Mouse (Mus musculus) CH12.LX (cell line): ENCODE measurements around the gene Slc7a7. TPM values are rescaled to one million over a fixed set of nuclear protein-coding genes. Genes with fewer than 3 reads are reported as not detected.

Experiments used
- DNase-seq: peaks from one replicate; pipeline ENCODE4 v3.0.0-alpha.2; 2013; ENCODE audit errors: extremely low read depth
- H3K27ac ChIP-seq: 2 replicates; pipeline ENCODE4 v1.5.1; 2012; ENCODE audit warnings: low read depth, mild to moderate bottlenecking, control low read depth, moderate library complexity; ENCODE audit not compliant: insufficient read depth
- H3K27me3 ChIP-seq: replicated peaks from 2 replicates; pipeline ENCODE3; 2012; ENCODE audit warnings: inconsistent platforms
- H3K36me3 ChIP-seq, 2 experiments: replicated peaks in 1 of 2; 2 replicates each; pipeline versions ENCODE3 to v1.6.1; 2012; ENCODE audit warnings: inconsistent platforms in 1 of 2, low read length in 1 of 2, mild to moderate bottlenecking in 1 of 2, mixed read lengths in 1 of 2, moderate library complexity in 1 of 2; ENCODE audit not compliant: control insufficient read depth in 1 of 2, insufficient read depth in 1 of 2
- H3K4me1 ChIP-seq, 2 experiments: 2 replicates each; pipeline ENCODE4 v1.6.1; 2012; ENCODE audit warnings: inconsistent platforms in 1 of 2, moderate library complexity in 1 of 2; ENCODE audit not compliant: insufficient read depth in 2 of 2, control insufficient read depth in 1 of 2
- H3K4me2 ChIP-seq: 2 replicates; pipeline ENCODE4 v1.6.1; 2012; ENCODE audit warnings: low read depth, mild to moderate bottlenecking, control low read depth; ENCODE audit not compliant: poor library complexity, insufficient read depth, severe bottlenecking
- H3K4me3 ChIP-seq, 3 experiments: fragments of 150-350 bp in 1 of 3; sonication (generic) in 1 of 3; replicated peaks in 1 of 3; 2 replicates each; pipeline versions ENCODE3 to v1.5.1; 2011 to 2012; ENCODE audit warnings: low read depth in 2 of 3, low read length in 2 of 3, mild to moderate bottlenecking in 2 of 3, moderate library complexity in 2 of 3, control low read depth in 1 of 3, improper control_type of control experiment in 1 of 3, inconsistent platforms in 1 of 3, mixed read lengths in 1 of 3; ENCODE audit not compliant: poor library complexity in 1 of 3
- H3K79me2 ChIP-seq: replicated peaks from 2 replicates; pipeline ENCODE4 v1.6.1; 2012; ENCODE audit warnings: mild to moderate bottlenecking, moderate library complexity; ENCODE audit not compliant: control insufficient read depth, poor library complexity, insufficient read depth, severe bottlenecking; ENCODE audit errors: extremely low read depth
- H3K9ac ChIP-seq: 2 replicates; pipeline ENCODE4 v1.6.1; 2012; ENCODE audit warnings: low read depth, mild to moderate bottlenecking, control low read depth, moderate library complexity; ENCODE audit not compliant: insufficient read depth
- H3K9me3 ChIP-seq: replicated peaks from 2 replicates; pipeline ENCODE3; 2012; ENCODE audit warnings: low read length, inconsistent platforms, mixed read lengths
- BHLHE40 ChIP-seq: IDR thresholded peaks from 2 replicates; pipeline ENCODE4 v1.6.1; 2011; ENCODE audit warnings: mild to moderate bottlenecking, low read depth, low read length, improper control_type of control experiment
- CHD2 ChIP-seq: IDR thresholded peaks from 2 replicates; pipeline ENCODE4 v1.6.1; 2011; ENCODE audit warnings: low read length, improper control_type of control experiment
- ELF1 ChIP-seq: IDR thresholded peaks from 2 replicates; pipeline ENCODE4 v1.6.1; 2014; ENCODE audit warnings: low read depth, mild to moderate bottlenecking, inconsistent platforms, low read length, improper control_type of control experiment
- GABPA ChIP-seq: IDR thresholded peaks from 2 replicates; pipeline ENCODE4 v1.6.1; 2012; ENCODE audit warnings: low read depth, low read length, improper control_type of control experiment, inconsistent platforms; ENCODE audit not compliant: insufficient replicate concordance
- IRF4 ChIP-seq: IDR thresholded peaks from 2 replicates; pipeline ENCODE4 v1.6.1; 2014; ENCODE audit warnings: low read depth, mild to moderate bottlenecking, inconsistent platforms, low read length, improper control_type of control experiment
- JUN ChIP-seq: IDR thresholded peaks from 2 replicates; pipeline ENCODE4 v1.6.1; 2011; ENCODE audit warnings: low read depth, mild to moderate bottlenecking, low read length, improper control_type of control experiment, moderate library complexity; ENCODE audit not compliant: insufficient read depth
- MAFK ChIP-seq: IDR thresholded peaks from 2 replicates; pipeline ENCODE4 v1.6.1; 2011; ENCODE audit warnings: low read length, improper control_type of control experiment; ENCODE audit not compliant: insufficient replicate concordance
- NELFE ChIP-seq: IDR thresholded peaks from 2 replicates; pipeline ENCODE4 v1.6.1; 2011; ENCODE audit warnings: low read depth, low read length, improper control_type of control experiment
- PAX5 ChIP-seq: IDR thresholded peaks from 2 replicates; pipeline ENCODE4 v1.6.1; 2012; ENCODE audit warnings: low read length, inconsistent platforms, mixed read lengths
- POLR2A ChIP-seq: IDR thresholded peaks from 2 replicates; pipeline ENCODE4 v1.6.1; 2011; ENCODE audit warnings: low read depth, mild to moderate bottlenecking, improper control_type of control experiment, low read length
- RAD21 ChIP-seq: IDR thresholded peaks from 2 replicates; pipeline ENCODE4 v1.6.1; 2011; ENCODE audit warnings: low read depth, mild to moderate bottlenecking, low read length, improper control_type of control experiment, moderate library complexity
- SMC3 ChIP-seq: IDR thresholded peaks from 2 replicates; pipeline ENCODE4 v1.6.1; 2011; ENCODE audit warnings: low read depth, low read length, improper control_type of control experiment
- TBP ChIP-seq: conservative IDR thresholded peaks from 2 replicates; pipeline ENCODE4 v1.6.1; 2011; ENCODE audit warnings: low read depth, low read length, improper control_type of control experiment
- ZKSCAN1 ChIP-seq: IDR thresholded peaks from 2 replicates; pipeline ENCODE4 v1.6.1; 2012; ENCODE audit warnings: low read depth, inconsistent platforms, low read length, improper control_type of control experiment, borderline replicate concordance
- dilution Hi-C: fragments of 300-500 bp; cut with MboI; formaldehyde crosslinking; loops from 2 replicates; pipeline ENCODE4 v1.14.3; 2020; ENCODE audit warnings: low sequenced_read_pairs; ENCODE audit not compliant: extremely low pct_unique_long_range_greater_than_20kb, extremely low pct_ligation_motif_present
- in situ Hi-C: fragments of 300-500 bp; cut with MboI; formaldehyde crosslinking; loops from 3 replicates; pipeline ENCODE4 v1.14.3; 2019; ENCODE audit warnings: low sequenced_read_pairs, low pct_ligation_motif_present, low pct_unique_long_range_greater_than_20kb, mixed read lengths
- polyA plus RNA-seq: library from polyadenylated mRNA; unstranded; fragments of >175 nt; gene quantifications from 2 replicates; pipeline ENCODE4 v1.2.1, GENCODE M21; 2012; ENCODE audit warnings: low read depth; ENCODE audit not compliant: insufficient read length
- total RNA-seq, 2 experiments: library from RNA; depleted of rRNA; stranded (reverse); fragments of 300-350 nt in 1 of 2; fragments of >200 nt in 1 of 2; gene quantifications; 2 replicates each; pipeline ENCODE4 v1.2.3; 2012 to 2014

The Slc7a7 gene
- total and polyA plus RNA-seq, 3 experiments = 27.8 to 50.4 (median 45.4) TPM

DNA sequence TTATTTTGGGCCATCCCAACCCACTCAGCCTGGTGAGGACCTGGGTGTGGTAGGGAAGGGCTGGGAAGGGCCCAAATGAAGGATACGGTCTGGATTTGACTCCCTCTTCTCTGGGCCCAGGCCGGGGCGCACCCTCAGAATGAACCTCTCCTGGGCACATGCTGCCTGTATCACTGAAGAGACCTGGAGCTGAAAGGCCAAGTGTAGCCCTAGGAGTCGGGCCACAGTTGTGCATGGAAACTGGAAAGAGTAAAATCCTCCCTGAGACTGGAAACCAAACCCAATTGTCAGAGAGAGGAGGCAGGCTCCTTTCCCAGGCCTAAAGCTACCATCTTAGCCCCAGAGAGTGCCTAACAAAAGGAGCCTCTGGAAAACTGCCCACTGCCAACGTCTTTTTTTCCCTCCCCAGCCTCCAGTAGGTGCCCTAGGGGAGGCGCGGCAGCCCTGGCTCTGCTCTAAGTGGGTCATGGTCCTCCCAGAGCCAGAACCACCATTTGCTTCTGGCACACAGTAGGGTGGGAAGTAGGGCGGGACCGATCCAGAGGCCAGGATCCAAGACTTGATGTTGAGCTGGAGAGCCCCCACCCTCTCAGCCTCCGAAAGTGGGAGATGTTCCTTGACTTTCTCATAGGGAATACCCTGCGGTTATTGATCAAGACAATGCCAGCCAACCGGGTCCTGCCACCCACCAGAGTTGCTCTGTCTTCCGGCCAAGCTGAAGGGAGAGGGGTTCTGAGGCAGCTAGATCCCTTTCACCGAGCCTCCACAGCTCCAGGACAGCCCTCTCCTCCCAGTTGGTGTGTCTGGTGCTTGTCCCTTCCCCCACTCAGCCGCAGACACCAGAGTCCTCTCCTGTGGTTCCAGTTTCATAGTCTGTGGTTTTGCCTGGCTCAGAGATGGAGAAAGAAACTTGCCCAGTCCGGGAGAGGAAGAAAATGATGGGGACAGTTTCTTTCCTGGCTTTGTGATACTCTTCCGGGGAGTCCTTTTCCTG lies 15.6 kb upstream of the Slc7a7 start:
- dilution Hi-C loops = no loop called here
- Histone ChIP-seq H3K4me3 (no peak overlapping the region), H3K27me3 (no peaks in the 10 kb centered on the region), H3K4me2 (no peak overlapping the region), H3K9ac (no peak overlapping the region)
- no peak for DNase-seq
- no peak for TF ChIP-seq ELF1
- TF ChIP-seq CHD2 = 0 out of 2 replicates have a peak, but pooled peaks have one; percentile 21
- TF ChIP-seq IRF4 = no peak
- TF ChIP-seq, all 38 proteins: peak for 1
- peaks cover 14 to 28% of the 10 kb centered on the region in 2 experiments for H3K4me1 ChIP-seq
- no peak overlapping the region for H3K27ac ChIP-seq
- H3K79me2 ChIP-seq = no peaks in the 10 kb centered on the region
- H3K9me3 ChIP-seq = no peaks in the 10 kb centered on the region
- in situ Hi-C loops = loop anchor here (10.0 kb wide), 1 partner anchor 198 kb away; no protein-coding TSS in a partner anchor
- peaks cover 13 to 28% of the 10 kb centered on the region in 2 experiments for H3K36me3 ChIP-seq

DNA sequence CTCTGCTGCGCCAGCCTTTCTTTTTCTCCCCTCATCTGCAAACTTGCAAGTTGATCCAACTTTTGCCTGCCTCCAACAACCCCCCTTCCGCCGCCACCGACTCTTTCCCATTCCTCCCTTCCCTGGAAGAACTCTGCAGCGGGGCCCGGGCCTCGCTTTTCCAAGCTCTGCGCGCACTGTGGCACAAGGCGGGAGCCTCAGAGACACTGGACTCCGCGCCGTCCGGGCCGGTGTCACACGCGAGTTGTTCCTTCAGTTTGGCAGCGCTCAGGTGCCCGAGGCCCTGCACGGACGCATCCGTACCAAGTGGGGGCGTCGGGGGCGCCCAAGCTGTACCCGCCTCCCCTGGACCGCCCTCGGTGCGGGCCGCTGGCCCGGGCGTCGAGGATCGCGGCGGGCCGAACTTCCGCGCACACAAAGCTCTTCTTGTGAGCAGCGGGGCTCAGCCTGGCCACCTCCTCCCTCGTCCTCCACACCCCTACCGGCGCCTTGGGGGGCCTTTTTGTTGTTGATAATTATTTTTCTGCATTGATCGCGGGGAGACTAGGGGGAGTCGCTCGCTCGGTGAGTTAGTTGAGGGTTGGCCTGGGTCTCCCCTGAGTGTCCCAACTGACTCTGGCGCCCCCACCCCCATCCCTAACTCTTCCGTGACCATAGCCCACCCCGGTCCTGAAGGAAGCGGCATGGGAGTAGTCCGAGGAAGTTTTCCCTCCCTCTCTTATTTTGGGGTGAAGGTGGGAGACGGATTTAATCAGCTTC lies 14.7 kb upstream of the Slc7a7 start:
- no peak overlapping the region for H3K4me3 ChIP-seq
- H3K79me2 ChIP-seq = no peaks in the 10 kb centered on the region
- no peak overlapping the region for H3K9ac ChIP-seq
- dilution Hi-C loops (no loop called here), in situ Hi-C loops (loop anchor here (10.0 kb wide), 1 partner anchor 197 kb away; no protein-coding TSS in a partner anchor)
- no peak for TF ChIP-seq POLR2A
- H3K4me1 ChIP-seq = peaks cover 14 to 36% of the 10 kb centered on the region in 2 experiments
- H3K27me3 ChIP-seq = no peaks in the 10 kb centered on the region
- H3K4me2 ChIP-seq = no peak overlapping the region
- H3K36me3 ChIP-seq = peaks cover 13 to 29% of the 10 kb centered on the region in 2 experiments
- DNase-seq = no peak
- H3K9me3 ChIP-seq = no peaks in the 10 kb centered on the region
- no peak overlapping the region for H3K27ac ChIP-seq

GRCm38 (mm10) chr14:54431334-54432077 lies 13.9 kb upstream of the Slc7a7 start, which contains the start of gene Mmp14:
Gene Mmp14, plus strand, starts transcription at chr14:54431612.
- peaks cover 13 to 29% of the 10 kb centered on the region in 2 experiments for H3K36me3 ChIP-seq
- no peak within 1 kb of the TSS for H3K9ac ChIP-seq
- TF ChIP-seq RAD21 (no peak), SMC3 (no peak), BHLHE40 (no peak), PAX5 (no peak), GABPA (no peak), NELFE (no peak), JUN (no peak), MAFK (no peak), IRF4 (no peak), TBP (no peak), ZKSCAN1 (no peak), ELF1 (no peak)
- dilution Hi-C loops = no loop called here
- no peaks in the 10 kb centered on the region for H3K27me3 ChIP-seq
- H3K9me3 ChIP-seq = no peaks in the 10 kb centered on the region
- DNase-seq = no peak
- no peak within 1 kb of the TSS for H3K4me2 ChIP-seq
- no peak within 1 kb of the TSS for H3K4me3 ChIP-seq
- in situ Hi-C loops = loop anchor here (10.0 kb wide), 1 partner anchor 197 kb away; no protein-coding TSS in a partner anchor
- H3K4me1 ChIP-seq = peaks cover 13 to 37% of the 10 kb centered on the region in 2 experiments
- no peak within 1 kb of the TSS for H3K27ac ChIP-seq
- no peaks in the 10 kb centered on the region for H3K79me2 ChIP-seq
